In the genomic region with DNA sequence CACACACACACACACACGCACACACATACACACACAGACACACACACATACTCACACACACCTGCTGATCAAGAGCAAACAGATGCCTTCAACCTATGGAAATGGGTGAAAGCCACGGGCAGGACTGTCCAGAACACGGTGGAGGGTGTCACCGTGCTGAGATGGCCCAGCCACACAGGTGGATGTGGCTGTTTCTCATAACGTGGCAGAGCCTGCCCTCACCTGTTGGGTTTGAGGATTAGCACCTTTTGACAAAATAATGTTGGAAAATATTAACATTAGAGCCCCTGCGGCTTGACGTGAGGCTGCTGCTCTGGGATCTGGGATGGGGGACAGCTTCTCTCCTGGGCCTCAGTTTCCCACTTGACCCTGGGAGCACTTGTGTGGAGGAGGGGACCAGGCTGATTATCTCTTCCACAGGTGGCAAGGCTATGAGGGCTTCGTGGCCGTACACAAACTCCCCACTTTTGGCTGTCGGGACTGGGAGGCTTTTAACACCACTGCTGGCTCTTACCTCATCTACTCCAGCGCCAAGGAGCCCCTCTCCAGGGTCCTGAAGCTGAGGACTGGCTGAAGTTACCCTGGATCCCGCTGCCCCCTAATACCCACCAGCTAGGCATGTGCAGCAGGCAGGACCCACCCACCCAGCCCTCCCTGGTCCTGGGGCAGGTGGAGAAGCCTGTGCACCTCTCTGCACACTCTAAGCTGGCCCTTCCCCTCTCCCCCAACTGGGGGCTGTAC, we compare ENCODE assay signal across 15 mouse cellular contexts. TPM values are rescaled to one million over a fixed set of nuclear protein-coding genes. Genes with fewer than 3 reads are reported as not detected.
DNase-seq lines count a peak whose midpoint lies in the region; TF ChIP-seq lines count a peak whose summit lies in the region.
"Had no signal": no experiment of that assay in that cellular context is flagged by ENCODE, and none has a peak within 500 bp of the region (broad histone marks: within the 10 kb centered on the region; RNA-seq: fewer than 3 reads in every experiment).

No protein-coding gene starts in this region.

- no peak for TF ChIP-seq EP300 in MEL (IDR thresholded peaks at IDR 0.05; ENCODE audit: low read depth in 1 of 2, low read length in 2 of 2)

- no peaks in the 10 kb centered on the region for H3K9me3 ChIP-seq in MEL (replicated peaks; ENCODE audit: insufficient read depth, low read length)
- H3K9me3 ChIP-seq: kidney, embryonic 15.5 days had no signal

- no peaks in the 10 kb centered on the region for H3K36me3 ChIP-seq in MEL (ENCODE audit: control insufficient read depth in 1 of 2, insufficient read depth in 2 of 2, low read length in 2 of 2)
- H3K36me3 ChIP-seq: kidney, embryonic 15.5 days had no signal

- H3K9ac ChIP-seq in MEL (ENCODE audit: control insufficient read depth, low read depth, low read length, poor library complexity, severe bottlenecking): no peak overlapping the region
- H3K9ac ChIP-seq: kidney, embryonic 15.5 days had no signal

- peak; percentile 13 for DNase-seq in embryo, embryonic 10 days (ENCODE audit: low spot score)
- DNase-seq in embryo, embryonic 9.5 days (ENCODE audit: extremely low spot score): no peak
- DNase-seq in kidney, postnatal 4 days: peak; percentile 67 to 68
- no peak for DNase-seq in kidney, adult 11 months
- DNase-seq in MEL (ENCODE audit: low read depth, low spot score): peak; percentile 30
- DNase-seq in forelimb bud, embryonic 11.5 days (ENCODE audit: low read depth, low spot score): peak; percentile 43
- no peak for DNase-seq in adrenal gland, postnatal 36 days
- DNase-seq in adrenal gland, adult (ENCODE audit: inconsistent age in 2 of 2, low spot score in 1 of 2): no peak
- DNase-seq: gastrocnemius, postnatal 14 days had no signal

- no peaks in the 10 kb centered on the region for H3K79me2 ChIP-seq in MEL (ENCODE audit: control insufficient read depth, insufficient read depth, low read length, poor library complexity)

- peak; percentile 5 for TF ChIP-seq RAD21 in MEL (IDR thresholded peaks at IDR 0.05; ENCODE audit: low read depth, low read length)

- peak in 2 of 3 experiments; percentile 1 to 6; a peak in 1 of 6 replicates for TF ChIP-seq CTCF in MEL (IDR thresholded peaks at IDR 0.05 in 2 of 3, conservative IDR thresholded peaks at IDR 0.05 in 1 of 3; ENCODE audit: control insufficient read depth in 1 of 3, insufficient read depth in 1 of 3, low read depth in 2 of 3, low read length in 3 of 3, poor library complexity in 1 of 3, severe bottlenecking in 1 of 3)

- no peak overlapping the region for H3K27ac ChIP-seq in MEL (ENCODE audit: control insufficient read depth, low read depth, low read length)
- H3K27ac ChIP-seq: kidney, embryonic 15.5 days had no signal

- no peak for TF ChIP-seq POLR2A in MEL (IDR thresholded peaks at IDR 0.05; ENCODE audit: control insufficient read depth in 1 of 2, insufficient read depth in 1 of 2, low read depth in 1 of 2, low read length in 2 of 2, poor library complexity in 1 of 2)

- H3K4me1 ChIP-seq in MEL (ENCODE audit: control insufficient read depth in 1 of 2, insufficient read depth in 2 of 2, low read length in 2 of 2): no peaks in the 10 kb centered on the region
- H3K4me1 ChIP-seq: kidney, embryonic 15.5 days had no signal

- no peak overlapping the region for H3K4me3 ChIP-seq in MEL (ENCODE audit: control insufficient read depth in 1 of 2, insufficient read depth in 1 of 2, low read depth in 2 of 2, low read length in 2 of 2)
- H3K4me3 ChIP-seq: kidney, embryonic 15.5 days had no signal

- 0 out of 4 replicates have a peak, but pooled peaks cover 0 to 1% of the 10 kb centered on the region in 2 experiments for H3K27me3 ChIP-seq in MEL (ENCODE audit: control insufficient read depth in 1 of 2, insufficient read depth in 2 of 2, low read length in 2 of 2)
- H3K27me3 ChIP-seq: kidney, embryonic 15.5 days had no signal

TF ChIP-seq in MEL, 35 proteins besides CTCF, POLR2A, EP300 and RAD21:
- TF ChIP-seq ZNF384 (IDR thresholded peaks at IDR 0.05; ENCODE audit: low read depth, low read length) (no peak), BHLHE40 (IDR thresholded peaks at IDR 0.05; ENCODE audit: borderline replicate concordance, low read depth, low read length) (no peak), ETS1 (IDR thresholded peaks at IDR 0.05; ENCODE audit: low read depth, low read length) (no peak), ZMIZ1 (IDR thresholded peaks at IDR 0.05; ENCODE audit: low read depth, low read length) (no peak), MEF2A (IDR thresholded peaks at IDR 0.05; ENCODE audit: extremely low read depth, insufficient replicate concordance, low read depth, low read length, poor library complexity, severe bottlenecking) (no peak), JUND (IDR thresholded peaks at IDR 0.05; ENCODE audit: low read depth, low read length) (no peak), TCF12 (IDR thresholded peaks at IDR 0.05; ENCODE audit: low read depth, low read length) (no peak), ELF1 (IDR thresholded peaks at IDR 0.05; ENCODE audit: low read depth, low read length) (no peak), MYC (IDR thresholded peaks at IDR 0.05; ENCODE audit: low read depth, low read length) (no peak), USF2 (IDR thresholded peaks at IDR 0.05; ENCODE audit: borderline replicate concordance in 1 of 2, insufficient read depth in 1 of 2, low read depth in 1 of 2, low read length in 2 of 2) (no peak), ZKSCAN1 (IDR thresholded peaks at IDR 0.05; ENCODE audit: low read depth, low read length) (no peak), MAX (IDR thresholded peaks at IDR 0.05; ENCODE audit: low read length) (no peak)

RNA-seq across cellular contexts. Expression of a gene that starts 16.2 kb away (rescaled TPM):
- total RNA-seq in MEL (2012; rRNA removed): 0.10 and 0.15 TPM in 2 replicates
- polyA plus RNA-seq in MEL (2012; ENCODE audit: insufficient read depth in 1 of 2, insufficient read length in 2 of 2, low read depth in 1 of 2, low replicate concordance in 2 of 2, missing spikeins in 1 of 2): under 1 TPM in 1 of 2 experiments, not detected in 1; 0.74 TPM
- 1 to 10 TPM; 4.2 to 5.7 TPM for total RNA-seq in adrenal gland, postnatal 36 days (2021)

RNA-seq across cellular contexts. Expression of a gene that starts 24.4 kb away (rescaled TPM):
- total RNA-seq in MEL (2012; rRNA removed): not detected in 2 replicates
- not detected for polyA plus RNA-seq in MEL (2012; ENCODE audit: insufficient read depth in 1 of 2, insufficient read length in 2 of 2, low read depth in 1 of 2, low replicate concordance in 2 of 2, missing spikeins in 1 of 2)
- not detected for total RNA-seq in adrenal gland, postnatal 36 days (2021)
- total RNA-seq: gastrocnemius, postnatal 14 days; left cerebral cortex, adult 8-10 months had no signal
- polyA plus RNA-seq: C2C12; heart, postnatal 0 days; kidney, embryonic 15.5 days; lung, embryonic 16.5 days; Patski had no signal

RNA-seq across cellular contexts. Expression of a gene that starts 33.5 kb away (rescaled TPM):
- not detected in 2 replicates for total RNA-seq in MEL (2012; rRNA removed)
- polyA plus RNA-seq in MEL (2012; ENCODE audit: insufficient read depth in 1 of 2, insufficient read length in 2 of 2, low read depth in 1 of 2, low replicate concordance in 2 of 2, missing spikeins in 1 of 2): not detected
- not detected for total RNA-seq in adrenal gland, postnatal 36 days (2021)
- total RNA-seq: gastrocnemius, postnatal 14 days; left cerebral cortex, adult 8-10 months had no signal
- polyA plus RNA-seq: C2C12; heart, postnatal 0 days; kidney, embryonic 15.5 days; lung, embryonic 16.5 days; Patski had no signal

RNA-seq across cellular contexts. Expression of a gene that starts 39.6 kb away (rescaled TPM):
- not detected in 2 replicates for total RNA-seq in MEL (2012; rRNA removed)
- polyA plus RNA-seq in MEL (2012; ENCODE audit: insufficient read depth in 1 of 2, insufficient read length in 2 of 2, low read depth in 1 of 2, low replicate concordance in 2 of 2, missing spikeins in 1 of 2): not detected
- total RNA-seq in adrenal gland, postnatal 36 days (2021): not detected
- total RNA-seq: gastrocnemius, postnatal 14 days; left cerebral cortex, adult 8-10 months had no signal
- polyA plus RNA-seq: C2C12; heart, postnatal 0 days; kidney, embryonic 15.5 days; lung, embryonic 16.5 days; Patski had no signal

RNA-seq across cellular contexts. Expression of a gene that starts 50.4 kb away (rescaled TPM):
- total RNA-seq in MEL (2012; rRNA removed): not detected in 2 replicates
- polyA plus RNA-seq in MEL (2012; ENCODE audit: insufficient read depth in 1 of 2, insufficient read length in 2 of 2, low read depth in 1 of 2, low replicate concordance in 2 of 2, missing spikeins in 1 of 2): not detected
- not detected for total RNA-seq in adrenal gland, postnatal 36 days (2021)
- total RNA-seq: gastrocnemius, postnatal 14 days; left cerebral cortex, adult 8-10 months had no signal
- polyA plus RNA-seq: C2C12; heart, postnatal 0 days; kidney, embryonic 15.5 days; lung, embryonic 16.5 days; Patski had no signal

Comparison
In these comparisons a context has a peak if more than half of its experiments do, and no peak if none do; other contexts are left out.
1. DNase-seq: peak in embryo, embryonic 10 days (single experiment), kidney, postnatal 4 days (2 of 2), MEL (single experiment) and forelimb bud, embryonic 11.5 days (single experiment); none in embryo, embryonic 9.5 days (single experiment), kidney, adult 11 months (single experiment), adrenal gland, postnatal 36 days (0 of 2) and adrenal gland, adult (0 of 2).